Mouse (Mus musculus) CD4-positive naive resting alpha-beta T cell, adult 76 days (primary cell): Measurements from ENCODE around the gene Spsb2. TPM values are rescaled to one million over a fixed set of nuclear protein-coding genes. Genes with fewer than 3 reads are reported as not detected.

ENCODE experiments used
- total RNA-seq: library from RNA; stranded (reverse); gene quantifications from one replicate; pipeline ENCODE4 v1.2.4, GENCODE M21; 2023

Spsb2 gene
- 3.4 TPM for total RNA-seq

GRCm38 (mm10) chr6:124808358-124809012, at the start of gene Spsb2:
Gene Spsb2, plus strand, starts transcription at chr6:124808661.

GRCm38 (mm10) chr6:124769101-124769765, 39.2 kb upstream of the Spsb2 start, which contains the start of gene Eno2:
Gene Eno2, minus strand, starts transcription at chr6:124769673.

GRCm38 (mm10) chr6:124779222-124779983, 29.1 kb upstream of the Spsb2 start, which contains the start of gene Lrrc23:
Gene Lrrc23, minus strand, starts transcription at chr6:124779727.

GRCm38 (mm10) chr6:124813933-124814332, 5.5 kb downstream of the Spsb2 start, which contains the start of gene Tpi1:
Gene Tpi1, minus strand, starts transcription at chr6:124814296.

GRCm38 (mm10) chr6:124828868-124829798, 20.7 kb downstream of the Spsb2 start, which contains the start of the genes Usp5 and Cdca3:
Gene Usp5, minus strand, starts transcription at chr6:124829484.
Gene Cdca3, plus strand, starts transcription at chr6:124829547.

GRCm38 (mm10) chr6:124840241-124841167, 32.0 kb downstream of the Spsb2 start, which contains the start of gene Gnb3:
Gene Gnb3, minus strand, starts transcription at chr6:124840275.

GRCm38 (mm10) chr6:124856916-124857839, 48.7 kb downstream of the Spsb2 start, which contains the start of gene P3h3:
Gene P3h3, minus strand, starts transcription at chr6:124857752.

Other genes starting within 250 kb of the Spsb2 start
- gene C1rb, start 238.4 kb upstream of the Spsb2 start, total RNA-seq = 0.38 TPM
- not detected for gene C1s2, start 172.6 kb upstream of the Spsb2 start, total RNA-seq
- 57.6 TPM for gene Lpcat3, start 145.6 kb upstream of the Spsb2 start, total RNA-seq
- gene Emg1, start 96.5 kb upstream of the Spsb2 start, total RNA-seq = 163 TPM
- 127 TPM for gene Phb2, start 96.3 kb upstream of the Spsb2 start, total RNA-seq
- gene Ptpn6, start 69.9 kb upstream of the Spsb2 start, total RNA-seq = 175 TPM
- gene Grcc10, start 67.3 kb upstream of the Spsb2 start, total RNA-seq = 222 TPM
- 1.9 TPM for gene Gm45234, start 52.6 kb upstream of the Spsb2 start, total RNA-seq
- gene Atn1, start 52.1 kb upstream of the Spsb2 start, total RNA-seq = 151 TPM
- gene Eno2, start 39.0 kb upstream of the Spsb2 start, total RNA-seq = 2.5 TPM
- gene Lrrc23, start 28.9 kb upstream of the Spsb2 start, total RNA-seq = 10.3 TPM
- gene Tpi1, start 5.6 kb downstream of the Spsb2 start, total RNA-seq = 25.6 TPM
- 61.8 TPM for gene Usp5, start 20.8 kb downstream of the Spsb2 start, total RNA-seq
- 4.2 TPM for gene Cdca3, start 20.9 kb downstream of the Spsb2 start, total RNA-seq
- not detected for gene Gnb3, start 31.6 kb downstream of the Spsb2 start, total RNA-seq
- not detected for gene P3h3, start 49.1 kb downstream of the Spsb2 start, total RNA-seq
- gene Gpr162, start 55.3 kb downstream of the Spsb2 start, total RNA-seq = 0.82 TPM
- gene Cd4, start 79.6 kb downstream of the Spsb2 start, total RNA-seq = 401 TPM
- gene Lag3, start 103.0 kb downstream of the Spsb2 start, total RNA-seq = 2.6 TPM
- 60.5 TPM for gene Ptms, start 111.4 kb downstream of the Spsb2 start, total RNA-seq
- 72.1 TPM for gene Mlf2, start 122.7 kb downstream of the Spsb2 start, total RNA-seq
- 40.5 TPM for gene Cops7a, start 156.9 kb downstream of the Spsb2 start, total RNA-seq
- 1.1 TPM for gene Pianp, start 188.0 kb downstream of the Spsb2 start, total RNA-seq
- gene Zfp384, start 200.5 kb downstream of the Spsb2 start, total RNA-seq = 79.4 TPM
- gene Ing4, start 231.1 kb downstream of the Spsb2 start, total RNA-seq = 72.1 TPM
- 10.1 TPM for gene Acrbp, start 241.0 kb downstream of the Spsb2 start, total RNA-seq